Mouse (Mus musculus): ENCODE results near the gene A830018L16Rik.

DNA sequence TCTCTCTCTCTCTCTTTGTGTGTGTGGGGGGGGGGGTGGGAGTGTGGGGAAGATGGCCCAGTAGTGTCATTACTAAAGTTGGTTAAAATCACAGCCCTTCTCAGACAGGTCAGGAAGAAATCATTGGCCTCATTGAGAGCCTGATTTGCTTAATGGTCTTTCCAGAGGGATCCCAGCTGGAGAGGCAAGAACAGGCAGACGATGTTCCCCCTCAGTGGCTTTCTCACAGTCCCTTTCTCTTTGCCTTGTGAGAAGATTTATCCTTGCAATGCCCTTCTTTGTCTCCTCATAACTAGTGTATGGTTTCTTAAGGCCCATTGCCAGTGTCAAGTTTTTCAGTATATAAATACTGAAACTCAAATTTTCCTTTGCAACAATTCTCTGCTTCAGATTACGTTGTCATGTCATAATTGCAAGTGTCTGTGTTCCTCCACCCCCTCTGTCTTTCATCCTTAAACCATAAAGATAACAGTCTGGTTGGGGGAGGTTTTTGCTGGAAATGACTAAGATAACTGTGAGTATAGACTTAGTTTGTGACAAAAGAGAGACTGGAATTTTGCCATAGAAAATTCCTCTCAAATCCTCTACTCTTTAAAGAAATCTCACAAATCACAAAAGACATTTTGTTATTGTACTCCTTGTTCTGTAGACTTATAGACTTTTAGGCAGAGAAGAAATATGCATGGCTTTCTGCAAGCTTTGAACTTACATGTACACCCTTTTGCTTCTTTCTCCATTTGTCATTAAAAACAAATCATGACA lies 595.1 kb downstream of the A830018L16Rik start:
- TF ChIP-seq POLR2A (IDR thresholded peaks at IDR 0.05; ENCODE audit: insufficient read depth, low read length) (no peak), CTCF (IDR thresholded peaks at IDR 0.05; ENCODE audit: low read depth, low read length) (no peak)

All from ES-Bruce4 (cell line).